Mouse (Mus musculus) neural tube, embryonic 14.5 days (tissue): ENCODE measurements around the gene Panx1. TPM values are rescaled to one million over a fixed set of nuclear protein-coding genes. Genes with fewer than 3 reads are reported as not detected.

Source experiments
- ATAC-seq: fragments of 200-750 bp; cut with Nextera tagmentation; 2 replicates; pipeline ENCODE4 v1.8.0; 2017; ENCODE audit warnings: low read depth, mild to moderate bottlenecking, moderate TSS enrichment, moderate library complexity
- H3K27ac ChIP-seq: fragments of 300-500 bp; sonication (generic); 2 replicates; pipeline ENCODE4 v1.5.1; 2014; ENCODE audit warnings: low read depth, mild to moderate bottlenecking, control low read depth, low read length, moderate library complexity, mixed read lengths
- H3K27me3 ChIP-seq: fragments of 300-500 bp; sonication (generic); 2 replicates; pipeline ENCODE4 v1.6.1; 2014; ENCODE audit warnings: low read length; ENCODE audit not compliant: control insufficient read depth, insufficient read depth
- H3K36me3 ChIP-seq: fragments of 300-500 bp; sonication (generic); 2 replicates; pipeline ENCODE4 v1.6.1; 2014; ENCODE audit warnings: low read length, mixed read lengths; ENCODE audit not compliant: control insufficient read depth, insufficient read depth
- H3K4me1 ChIP-seq: fragments of 300-500 bp; sonication (generic); 2 replicates; pipeline ENCODE4 v1.6.1; 2014; ENCODE audit warnings: low read length; ENCODE audit not compliant: control insufficient read depth, insufficient read depth
- H3K4me2 ChIP-seq: fragments of 300-500 bp; sonication (generic); 2 replicates; pipeline ENCODE4 v1.6.1; 2014; ENCODE audit warnings: mild to moderate bottlenecking, low read depth, low read length, control low read depth
- H3K4me3 ChIP-seq: fragments of 300-500 bp; sonication (generic); 2 replicates; pipeline ENCODE4 v1.5.1; 2014; ENCODE audit warnings: low read depth, low read length, control low read depth, mixed read lengths
- H3K9ac ChIP-seq: fragments of 300-500 bp; sonication (generic); replicated peaks from 2 replicates; pipeline ENCODE4 v1.6.1; 2014; ENCODE audit warnings: low read depth, mild to moderate bottlenecking, control low read depth, low read length, mixed read lengths
- H3K9me3 ChIP-seq: fragments of 300-500 bp; sonication (generic); 2 replicates; pipeline ENCODE4 v1.6.1; 2016; ENCODE audit warnings: low read length; ENCODE audit not compliant: control insufficient read depth
- WGBS: fragments of 180-500 bp; shearing (Covaris S2); extraction: QIAGEN DNeasy Blood & Tissue Kit; methylation state at CpG from one replicate; pipeline ENCODE4 v1.1.7; 2014; 5-methylcytosine and 5-hydroxymethylcytosine counted together
- polyA plus RNA-seq: library from polyadenylated mRNA; unstranded; fragments of >200 nt; fragmentation: Nextera tagmentation; extraction: Ambion mirVana; gene quantifications from 2 replicates; pipeline ENCODE4 v1.2.1, GENCODE M21; 2014

The Panx1 gene
- polyA plus RNA-seq: 209 and 211 TPM in 2 replicates

- peak within 1 kb of the TSS; percentile 98 for H3K9ac ChIP-seq
- ATAC-seq: peak; percentile 96
- H3K27ac ChIP-seq: peak within 1 kb of the TSS; percentile 95
- no peaks in the 10 kb centered on the region for H3K36me3 ChIP-seq
- H3K4me2 ChIP-seq: peak within 1 kb of the TSS; percentile 72
- under 1% methylated on average over 66 of the region's 68 CpGs for WGBS
- H3K4me3 ChIP-seq: peak within 1 kb of the TSS; percentile 89
- no peaks in the 10 kb centered on the region for H3K9me3 ChIP-seq
- H3K27me3 ChIP-seq: no peaks in the 10 kb centered on the region
- H3K4me1 ChIP-seq: peaks cover 23% of the 10 kb centered on the region
Measured at GRCm38 (mm10) chr9:15045084-15045669, at the start of gene Panx1. Panx1 (minus strand) TSS chr9:15045478.

GRCm38 (mm10) chr9:15068686-15069295 lies 23.5 kb upstream of the Panx1 start:
- Histone ChIP-seq H3K4me1 (no peaks in the 10 kb centered on the region), H3K9ac (no peak overlapping the region), H3K27ac (no peak overlapping the region), H3K36me3 (no peaks in the 10 kb centered on the region), H3K27me3 (no peaks in the 10 kb centered on the region), H3K4me2 (no peak overlapping the region), H3K4me3 (no peak overlapping the region), H3K9me3 (no peaks in the 10 kb centered on the region)
- no peak for ATAC-seq
- 88% methylated on average over 6 of the region's 6 CpGs for WGBS

GRCm38 (mm10) chr9:15067995-15068685 lies 22.9 kb upstream of the Panx1 start:
- Histone ChIP-seq H3K4me1 (no peaks in the 10 kb centered on the region), H3K4me3 (no peak overlapping the region), H3K9ac (no peak overlapping the region), H3K9me3 (no peaks in the 10 kb centered on the region), H3K4me2 (no peak overlapping the region), H3K27ac (no peak overlapping the region), H3K36me3 (no peaks in the 10 kb centered on the region), H3K27me3 (no peaks in the 10 kb centered on the region)
- 93% methylated on average over 7 of the region's 7 CpGs for WGBS
- no peak for ATAC-seq

- WGBS: 9% methylated on average over 1 of the region's 1 CpGs
- H3K9me3 ChIP-seq: no peaks in the 10 kb centered on the region
- H3K4me1 ChIP-seq: no peaks in the 10 kb centered on the region
- H3K9ac ChIP-seq: no peak overlapping the region
- no peak overlapping the region for H3K4me3 ChIP-seq
- no peaks in the 10 kb centered on the region for H3K27me3 ChIP-seq
- H3K27ac ChIP-seq: no peak overlapping the region
- H3K4me2 ChIP-seq: no peak overlapping the region
- no peaks in the 10 kb centered on the region for H3K36me3 ChIP-seq
- no peak for ATAC-seq
Measured at GRCm38 (mm10) chr9:15064176-15064575, 18.9 kb upstream of the Panx1 start.

GRCm38 (mm10) chr9:15060847-15061246 lies 15.6 kb upstream of the Panx1 start:
- H3K27ac ChIP-seq: no peak overlapping the region
- H3K9me3 ChIP-seq: no peaks in the 10 kb centered on the region
- H3K27me3 ChIP-seq: no peaks in the 10 kb centered on the region
- H3K36me3 ChIP-seq: no peaks in the 10 kb centered on the region
- ATAC-seq: no peak
- no peaks in the 10 kb centered on the region for H3K4me1 ChIP-seq
- no peak overlapping the region for H3K4me2 ChIP-seq
- no peak overlapping the region for H3K4me3 ChIP-seq
- no peak overlapping the region for H3K9ac ChIP-seq
- WGBS: 92% methylated on average over 5 of the region's 5 CpGs

- Histone ChIP-seq H3K4me2 (no peak overlapping the region), H3K9ac (no peak overlapping the region), H3K4me1 (no peaks in the 10 kb centered on the region), H3K4me3 (no peak overlapping the region), H3K27me3 (no peaks in the 10 kb centered on the region), H3K36me3 (no peaks in the 10 kb centered on the region), H3K9me3 (no peaks in the 10 kb centered on the region), H3K27ac (no peak overlapping the region)
- 88% methylated on average over 6 of the region's 6 CpGs for WGBS
- ATAC-seq: no peak
Measured at GRCm38 (mm10) chr9:15060026-15060425, 14.7 kb upstream of the Panx1 start.

- Histone ChIP-seq H3K27me3 (no peaks in the 10 kb centered on the region), H3K4me2 (peak overlapping the region; percentile 72), H3K9ac (peak overlapping the region; percentile 98), H3K4me3 (peak overlapping the region; percentile 89), H3K4me1 (peaks cover 23% of the 10 kb centered on the region), H3K9me3 (no peaks in the 10 kb centered on the region), H3K27ac (peak overlapping the region; percentile 95), H3K36me3 (no peaks in the 10 kb centered on the region)
- peak; percentile 18; the same call in 1 of the 2 replicates for ATAC-seq
- 42% methylated on average over 10 of the region's 10 CpGs for WGBS
Measured at GRCm38 (mm10) chr9:15045740-15046139, 462 bp upstream of the Panx1 start.

- H3K9me3 ChIP-seq: no peaks in the 10 kb centered on the region
- no peaks in the 10 kb centered on the region for H3K36me3 ChIP-seq
- peak overlapping the region; percentile 89 for H3K4me3 ChIP-seq
- peak overlapping the region; percentile 98 for H3K9ac ChIP-seq
- H3K27me3 ChIP-seq: no peaks in the 10 kb centered on the region
- peak overlapping the region; percentile 72 for H3K4me2 ChIP-seq
- under 1% methylated on average over 28 of the region's 28 CpGs for WGBS
- H3K27ac ChIP-seq: peak overlapping the region; percentile 95
- peaks cover 23% of the 10 kb centered on the region for H3K4me1 ChIP-seq
- peak; percentile 54 for ATAC-seq
Measured at GRCm38 (mm10) chr9:15044391-15045083, 741 bp downstream of the Panx1 start.
